Mouse (Mus musculus) thymus, adult 2 months (tissue): ENCODE results near the gene Gxylt1. TPM values are rescaled to one million over a fixed set of nuclear protein-coding genes. Genes with fewer than 3 reads are reported as not detected.

Experiments used
- DNase-seq: peaks from one replicate; pipeline ENCODE4 v3.0.0; 2021
- H3K27ac ChIP-seq: fragments of 200-500 bp; 2 replicates; pipeline ENCODE4 v1.5.1; 2012; ENCODE audit warnings: low read length, control low read depth; ENCODE audit not compliant: control insufficient read depth, insufficient read depth
- H3K27me3 ChIP-seq: fragments of 200-500 bp; 2 replicates; pipeline ENCODE4 v1.6.1; 2012; ENCODE audit warnings: mild to moderate bottlenecking, low read length, moderate library complexity, mixed read lengths; ENCODE audit not compliant: control insufficient read depth, insufficient read depth
- H3K36me3 ChIP-seq: fragments of 200-500 bp; 2 replicates; pipeline ENCODE4 v1.6.1; 2012; ENCODE audit warnings: mild to moderate bottlenecking, low read length, moderate library complexity; ENCODE audit not compliant: control insufficient read depth, insufficient read depth
- H3K4me1 ChIP-seq: fragments of 200-500 bp; replicated peaks from 2 replicates; pipeline ENCODE4 v1.6.1; 2012; ENCODE audit warnings: low read length; ENCODE audit not compliant: control insufficient read depth, insufficient read depth
- H3K4me3 ChIP-seq: fragments of 200-500 bp; 2 replicates; pipeline ENCODE4 v1.5.1; 2012; ENCODE audit warnings: mild to moderate bottlenecking, low read length, control low read depth, moderate library complexity; ENCODE audit not compliant: control insufficient read depth, insufficient read depth
- CTCF ChIP-seq: fragments of 200-500 bp; IDR thresholded peaks from 2 replicates; pipeline ENCODE4 v1.5.1; 2012; ENCODE audit warnings: mild to moderate bottlenecking, control low read depth, low read length, moderate library complexity, borderline replicate concordance; ENCODE audit not compliant: control insufficient read depth, poor library complexity, insufficient read depth; ENCODE audit errors: extremely low read depth
- POLR2A ChIP-seq: fragments of 200-500 bp; IDR thresholded peaks from 2 replicates; pipeline ENCODE4 v1.6.1; 2012; ENCODE audit warnings: mild to moderate bottlenecking, low read length, control low read depth, moderate library complexity; ENCODE audit not compliant: control insufficient read depth, poor library complexity, insufficient read depth; ENCODE audit errors: extremely low read depth
- WGBS: fragments of 180-500 bp; shearing (Covaris S2); methylation state at CpG from one replicate; pipeline ENCODE4 v1.1.7; 2018; 5-methylcytosine and 5-hydroxymethylcytosine counted together
- polyA plus RNA-seq: library from polyadenylated mRNA; depleted of rRNA; stranded (reverse); fragments of >200 nt; gene quantifications from 2 replicates; pipeline ENCODE4 v1.2.3, GENCODE M21; 2012; rRNA removed

The Gxylt1 gene
- polyA plus RNA-seq, 1 experiment = 4.0 TPM

GRCm38 (mm10) chr15:93204861-93205260, 70.1 kb downstream of the Gxylt1 start:
- no peak for DNase-seq
- no peak for TF ChIP-seq CTCF
- no peak for TF ChIP-seq POLR2A
- H3K27ac ChIP-seq = no peak overlapping the region
- WGBS = 93% methylated on average over 1 of the region's 1 CpGs
- H3K4me1 ChIP-seq = no peaks in the 10 kb centered on the region
- no peak overlapping the region for H3K4me3 ChIP-seq
- H3K36me3 ChIP-seq = no peaks in the 10 kb centered on the region
- H3K27me3 ChIP-seq = no peaks in the 10 kb centered on the region

- no peaks in the 10 kb centered on the region for H3K36me3 ChIP-seq
- no peaks in the 10 kb centered on the region for H3K4me1 ChIP-seq
- no peaks in the 10 kb centered on the region for H3K27me3 ChIP-seq
- H3K4me3 ChIP-seq = no peak overlapping the region
- WGBS = 83% methylated on average over 5 of the region's 5 CpGs
- TF ChIP-seq CTCF (no peak), POLR2A (no peak)
- DNase-seq = no peak
- no peak overlapping the region for H3K27ac ChIP-seq
These were observed 73.0 kb downstream of the Gxylt1 start for GRCm38 (mm10) chr15:93201956-93202355.

- Histone ChIP-seq H3K4me1 (no peaks in the 10 kb centered on the region), H3K36me3 (no peaks in the 10 kb centered on the region), H3K4me3 (no peak overlapping the region), H3K27me3 (no peaks in the 10 kb centered on the region), H3K27ac (no peak overlapping the region)
- WGBS = 83% methylated on average over 12 of the region's 12 CpGs
- no peak for TF ChIP-seq CTCF
- no peak for TF ChIP-seq POLR2A
- DNase-seq = no peak
These were observed 83.4 kb downstream of the Gxylt1 start for GRCm38 (mm10) chr15:93191387-93192145.

Other genes starting within 250 kb of the Gxylt1 start
- gene Yaf2, start 61.8 kb upstream of the Gxylt1 start, polyA plus RNA-seq = 18.4 and 21.0 TPM in 2 replicates
- gene Zcrb1, start 123.2 kb upstream of the Gxylt1 start, polyA plus RNA-seq = 25.5 TPM in 2 replicates
- 14.5 and 16.5 TPM in 2 replicates for gene Pphln1, start 123.2 kb upstream of the Gxylt1 start, polyA plus RNA-seq